Mouse (Mus musculus): ENCODE measurements around the gene Pctp.

Gene Pctp

GRCm38 (mm10) chr11:89978353-89978831, 24.3 kb downstream of the Pctp start:
- DNase-seq (ENCODE audit: low read depth, low spot score) = peak; percentile 35

GRCm38 (mm10) chr11:89977746-89978352, 24.8 kb downstream of the Pctp start:
- DNase-seq (ENCODE audit: low read depth, low spot score) = no peak

GRCm38 (mm10) chr11:89976361-89976760, 26.3 kb downstream of the Pctp start:
- DNase-seq (ENCODE audit: low read depth, low spot score) = no peak

- peak; percentile 46 for DNase-seq (ENCODE audit: low read depth, low spot score)
Measured at GRCm38 (mm10) chr11:89971296-89971695, 31.4 kb downstream of the Pctp start.

GRCm38 (mm10) chr11:89970726-89971125, 32.0 kb downstream of the Pctp start:
- DNase-seq (ENCODE audit: low read depth, low spot score) = peak; percentile 43

- no peak for DNase-seq (ENCODE audit: low read depth, low spot score)
Measured at GRCm38 (mm10) chr11:89969131-89969530, 33.6 kb downstream of the Pctp start.

- DNase-seq (ENCODE audit: low read depth, low spot score) = no peak
Measured at GRCm38 (mm10) chr11:89950691-89951270, 51.9 kb downstream of the Pctp start.

GRCm38 (mm10) chr11:89947806-89948205, 54.9 kb downstream of the Pctp start:
- DNase-seq (ENCODE audit: low read depth, low spot score) = no peak

- no peak for DNase-seq (ENCODE audit: low read depth, low spot score)
Measured at GRCm38 (mm10) chr11:89945159-89945558, 57.5 kb downstream of the Pctp start.

GRCm38 (mm10) chr11:89937241-89937640, 65.5 kb downstream of the Pctp start:
- DNase-seq (ENCODE audit: low read depth, low spot score) = no peak

Data from forelimb bud, embryonic 11.5 days (tissue).